Mouse (Mus musculus) cerebellum, adult 8-10 months (tissue): ENCODE measurements around the gene Map4.

Experiments
- DNase-seq: peaks from one replicate; pipeline ENCODE4 v3.0.0; 2022

Gene Map4

GRCm38 (mm10) chr9:110019224-110019623, 88.0 kb downstream of the Map4 start:
- DNase-seq = no peak

- DNase-seq = peak; percentile 27
Measured at GRCm38 (mm10) chr9:110020405-110020804, 89.1 kb downstream of the Map4 start.

- DNase-seq = no peak
Measured at GRCm38 (mm10) chr9:110021463-110021862, 90.2 kb downstream of the Map4 start.

- no peak for DNase-seq
Measured at GRCm38 (mm10) chr9:110022151-110022550, 90.9 kb downstream of the Map4 start.

- no peak for DNase-seq
Measured at GRCm38 (mm10) chr9:110035091-110035490, 103.8 kb downstream of the Map4 start.

- no peak for DNase-seq
Measured at GRCm38 (mm10) chr9:110037895-110038294, 106.6 kb downstream of the Map4 start.

GRCm38 (mm10) chr9:110038485-110038884, 107.2 kb downstream of the Map4 start:
- no peak for DNase-seq

- no peak for DNase-seq
Measured at GRCm38 (mm10) chr9:110044373-110044772, 113.1 kb downstream of the Map4 start.

GRCm38 (mm10) chr9:110045763-110046377, 114.6 kb downstream of the Map4 start:
- DNase-seq = no peak

- DNase-seq = no peak
Measured at GRCm38 (mm10) chr9:110047260-110047659, 116.0 kb downstream of the Map4 start.

GRCm38 (mm10) chr9:110047857-110048256, 116.6 kb downstream of the Map4 start:
- no peak for DNase-seq

- DNase-seq = no peak
Measured at GRCm38 (mm10) chr9:110051184-110051583, 119.9 kb downstream of the Map4 start.

GRCm38 (mm10) chr9:110051869-110052661, 120.8 kb downstream of the Map4 start:
- DNase-seq = peak; percentile 73

GRCm38 (mm10) chr9:110052951-110053304, 121.7 kb downstream of the Map4 start:
- no peak for DNase-seq

GRCm38 (mm10) chr9:110053305-110054079, 122.2 kb downstream of the Map4 start:
- DNase-seq = peak; percentile 84

- DNase-seq = no peak
Measured at GRCm38 (mm10) chr9:110054080-110054421, 122.8 kb downstream of the Map4 start.

- DNase-seq = no peak
Measured at GRCm38 (mm10) chr9:110054781-110055180, 123.5 kb downstream of the Map4 start.

GRCm38 (mm10) chr9:110057200-110057599, 125.9 kb downstream of the Map4 start:
- no peak for DNase-seq

- no peak for DNase-seq
Measured at GRCm38 (mm10) chr9:110060761-110061160, 129.5 kb downstream of the Map4 start.

- DNase-seq = no peak
Measured at GRCm38 (mm10) chr9:110062405-110062804, 131.1 kb downstream of the Map4 start.

- DNase-seq = no peak
Measured at GRCm38 (mm10) chr9:110062861-110063260, 131.6 kb downstream of the Map4 start.

GRCm38 (mm10) chr9:110064641-110065040, 133.4 kb downstream of the Map4 start:
- DNase-seq = no peak

- no peak for DNase-seq
Measured at GRCm38 (mm10) chr9:110068745-110069144, 137.5 kb downstream of the Map4 start.

GRCm38 (mm10) chr9:110070358-110070757, 139.1 kb downstream of the Map4 start:
- peak; percentile 79 for DNase-seq
